Mouse (Mus musculus) G1E (cell line): Measurements from ENCODE around the gene Flt1.

Source experiments
- CTCF ChIP-seq: IDR thresholded peaks from 2 replicates; pipeline ENCODE4 v1.5.1; 2012; ENCODE audit warnings: low read depth, low read length, inconsistent platforms, mixed read lengths
- TAL1 ChIP-seq: conservative IDR thresholded peaks from 2 replicates; pipeline ENCODE4 v1.6.1; 2012; ENCODE audit warnings: low read depth, low read length, inconsistent platforms, mixed read lengths

GRCm38 (mm10) chr5:147539815-147540214 lies 186.0 kb downstream of the Flt1 start:
- TF ChIP-seq CTCF (no peak), TAL1 (no peak)
